Mouse (Mus musculus): ENCODE data around the gene Ptn. TPM values are rescaled to one million over a fixed set of nuclear protein-coding genes. Genes with fewer than 3 reads are reported as not detected.

Gene Ptn
- polyA plus RNA-seq (2012; rRNA removed), result 2.2 and 3.8 TPM in 2 replicates

DNA sequence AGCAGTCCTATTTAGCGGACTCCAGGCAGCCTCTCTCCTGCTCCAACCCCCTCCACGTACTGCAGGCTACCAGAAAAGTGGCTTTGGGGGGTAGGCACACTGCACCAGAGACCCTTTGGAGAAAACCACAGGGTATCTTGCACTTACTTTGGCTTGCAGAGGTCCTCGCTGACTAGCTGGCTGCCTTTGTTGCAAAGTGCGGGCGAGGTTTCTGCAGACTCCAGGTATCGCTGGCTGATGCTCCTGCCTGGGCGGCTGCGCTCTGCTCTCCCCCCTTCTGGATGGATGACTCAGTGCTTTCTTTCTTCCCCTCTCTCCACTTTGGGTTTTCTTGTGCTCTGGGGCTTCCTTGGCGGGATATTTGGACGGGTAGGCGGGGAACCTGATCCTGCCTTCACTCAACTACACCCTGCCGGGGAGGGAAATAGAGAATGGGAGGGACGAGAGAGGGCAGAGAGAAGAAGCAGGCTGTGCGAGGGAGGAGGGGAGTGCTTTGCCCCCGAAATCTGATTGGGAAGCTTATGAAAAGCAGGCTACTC lies at the start of gene Ptn:
Gene Ptn, minus strand, starts transcription at position 474 of the 539 bp plus-strand sequence.
- DNase-seq (ENCODE audit: low read depth), result no peak

DNA sequence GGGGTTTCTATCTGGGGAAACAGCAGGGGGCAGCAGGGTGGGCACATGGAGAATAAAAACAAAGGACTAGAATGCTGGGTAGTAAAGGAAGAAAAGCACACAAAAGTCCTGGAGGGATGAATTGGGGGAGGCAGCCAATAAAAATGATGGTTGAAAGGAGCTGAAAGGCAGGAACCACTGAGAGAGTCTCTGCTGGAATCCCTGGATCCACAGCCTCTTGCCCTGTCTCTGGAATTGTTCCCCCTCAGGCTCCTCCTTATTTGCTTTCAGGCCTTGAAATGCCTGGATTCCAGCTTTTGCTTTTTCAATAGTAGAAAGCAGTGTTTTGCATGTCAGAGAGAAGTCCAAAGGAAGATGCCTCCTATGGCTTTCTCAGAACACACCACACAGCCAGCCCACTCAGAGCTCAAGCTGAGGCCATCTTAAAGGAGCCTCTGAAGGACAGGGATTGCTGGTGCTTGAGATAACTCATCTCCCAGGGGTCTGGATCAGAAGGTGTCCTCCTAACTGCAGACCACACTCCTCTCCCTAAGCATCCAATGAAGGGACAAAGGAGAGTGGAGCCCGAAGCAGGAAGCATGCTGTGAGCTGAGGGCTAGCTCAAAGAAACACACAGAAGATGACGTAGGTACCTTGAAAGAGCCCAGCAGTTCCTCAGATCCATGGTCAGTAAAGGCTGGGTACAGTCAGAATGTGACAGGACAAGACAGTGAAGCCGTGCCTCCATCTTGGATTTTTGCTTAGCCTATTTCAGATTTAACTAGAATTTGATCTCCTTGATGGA lies 48.4 kb upstream of the Ptn start:
- no peak for DNase-seq (ENCODE audit: low read depth)

GRCm38 (mm10) chr6:36857627-36858257 lies 47.7 kb upstream of the Ptn start:
- DNase-seq (ENCODE audit: low read depth), result no peak

DNA sequence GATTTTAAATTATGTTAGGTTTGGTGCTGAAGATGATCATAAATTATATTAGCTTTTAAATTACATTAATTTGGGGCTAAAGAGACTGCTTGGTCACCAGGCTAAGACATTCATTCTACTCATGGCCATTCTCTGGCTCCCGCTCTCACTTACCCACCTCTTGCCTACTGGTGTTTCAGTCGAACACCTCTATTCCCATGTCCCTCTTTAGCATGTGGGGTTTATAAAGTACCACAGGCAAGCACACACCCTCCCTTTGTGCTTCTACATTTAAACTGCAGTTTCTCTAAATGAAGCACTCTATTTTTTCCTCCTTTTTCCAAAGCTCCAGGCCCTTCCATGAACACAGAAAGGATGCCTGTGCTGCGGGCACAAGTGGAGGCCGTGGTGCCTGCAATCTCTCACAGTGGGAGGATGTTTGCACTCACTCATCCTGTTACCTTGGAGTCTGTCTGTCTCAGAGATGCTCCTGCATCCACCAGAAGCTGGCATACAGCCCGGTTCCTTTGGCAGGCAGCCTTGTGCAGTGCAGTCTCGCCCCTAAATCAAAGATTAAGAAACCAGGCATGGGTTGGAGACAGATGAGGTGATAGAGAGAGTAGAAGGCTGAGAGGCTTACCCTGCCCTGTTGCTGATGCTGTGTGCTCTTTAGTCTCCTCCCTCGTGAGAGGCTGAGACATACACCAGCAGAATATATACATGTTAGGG lies 40.6 kb upstream of the Ptn start:
- no peak for DNase-seq (ENCODE audit: low read depth)

GRCm38 (mm10) chr6:36845288-36845687 lies 35.3 kb upstream of the Ptn start:
- DNase-seq (ENCODE audit: low read depth), result no peak

DNA sequence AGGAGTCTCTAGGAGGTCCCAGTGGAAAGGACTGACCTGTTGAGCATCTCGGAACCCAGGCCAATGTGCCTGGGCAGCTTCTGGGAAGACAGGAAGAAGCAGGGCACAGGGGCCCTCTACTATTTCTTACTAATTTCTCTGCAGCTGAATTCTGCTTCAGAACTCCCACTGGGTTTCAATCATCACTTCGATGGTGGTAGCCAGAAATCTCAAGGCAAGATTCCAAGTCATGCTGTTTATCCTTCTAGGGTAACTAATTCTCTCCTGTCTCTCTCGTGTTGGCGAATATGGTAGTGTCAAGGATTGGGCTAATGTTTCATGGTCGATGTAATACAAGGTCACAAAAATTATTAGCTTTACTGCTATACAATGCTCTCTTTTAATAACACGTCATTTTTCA lies 34.2 kb upstream of the Ptn start:
- DNase-seq (ENCODE audit: low read depth), result no peak

DNA sequence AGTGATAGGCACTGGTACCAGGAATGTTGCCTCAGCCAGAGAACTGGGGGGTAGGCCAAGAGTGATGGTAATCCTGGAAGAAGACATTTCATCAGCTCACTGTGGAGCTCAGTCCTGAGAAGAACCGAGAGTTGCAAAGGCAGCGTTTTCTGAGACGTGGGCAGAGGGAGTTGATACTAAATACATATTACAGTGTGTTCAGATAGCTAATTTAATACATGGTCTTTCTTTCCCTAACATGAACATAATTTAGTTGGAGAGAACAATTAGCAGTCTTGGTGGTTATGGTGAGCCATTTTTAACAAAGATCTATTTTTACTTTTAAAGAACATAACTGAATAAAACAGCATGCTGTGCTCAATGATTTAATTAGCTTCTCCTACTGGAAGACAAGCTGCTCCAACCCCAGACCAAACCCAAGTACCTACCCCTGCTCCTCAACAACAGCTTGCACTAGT lies 33.0 kb upstream of the Ptn start:
- DNase-seq (ENCODE audit: low read depth), result no peak

- no peak for DNase-seq (ENCODE audit: low read depth)
Measured at GRCm38 (mm10) chr6:36842101-36842922, 32.3 kb upstream of the Ptn start.

DNA sequence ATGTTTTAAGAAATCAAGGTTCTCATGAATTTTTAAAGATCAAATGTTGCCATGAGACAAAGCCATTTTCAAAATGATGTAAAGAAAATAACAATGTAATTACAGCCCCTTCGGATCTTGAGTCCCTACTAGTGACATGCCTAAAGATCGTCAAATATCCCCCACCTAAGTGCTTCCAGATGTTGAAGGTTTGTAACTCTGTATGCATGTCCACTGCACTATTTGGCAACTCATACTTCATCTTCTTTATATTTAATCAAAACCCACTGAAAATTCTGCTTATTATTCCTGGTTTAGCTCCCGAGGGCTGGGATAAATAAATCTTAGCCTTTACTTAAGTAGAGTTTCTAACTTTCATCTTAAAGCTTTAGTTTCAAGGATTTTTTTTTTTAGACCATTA lies 31.7 kb upstream of the Ptn start:
- DNase-seq (ENCODE audit: low read depth), result no peak

DNA sequence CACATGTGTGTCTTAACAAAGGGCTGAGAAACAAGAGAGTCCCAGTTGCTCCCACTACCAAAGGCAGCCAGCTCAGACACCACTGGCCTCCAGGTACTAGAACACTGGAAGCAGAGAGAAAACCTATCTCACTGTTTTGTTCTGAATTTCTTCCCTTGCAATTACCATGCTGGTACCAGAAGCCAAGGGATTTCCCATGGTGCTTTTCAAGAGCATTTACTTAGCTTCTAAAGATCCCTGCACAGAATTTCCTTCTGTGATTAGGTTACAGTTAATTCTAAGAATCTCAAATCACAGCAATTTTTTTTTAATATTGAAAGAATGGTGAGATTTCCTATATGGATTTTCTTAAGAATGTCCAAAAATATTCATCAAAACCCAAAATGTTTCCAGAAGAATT lies 31.2 kb upstream of the Ptn start:
- DNase-seq (ENCODE audit: low read depth), result no peak

DNA sequence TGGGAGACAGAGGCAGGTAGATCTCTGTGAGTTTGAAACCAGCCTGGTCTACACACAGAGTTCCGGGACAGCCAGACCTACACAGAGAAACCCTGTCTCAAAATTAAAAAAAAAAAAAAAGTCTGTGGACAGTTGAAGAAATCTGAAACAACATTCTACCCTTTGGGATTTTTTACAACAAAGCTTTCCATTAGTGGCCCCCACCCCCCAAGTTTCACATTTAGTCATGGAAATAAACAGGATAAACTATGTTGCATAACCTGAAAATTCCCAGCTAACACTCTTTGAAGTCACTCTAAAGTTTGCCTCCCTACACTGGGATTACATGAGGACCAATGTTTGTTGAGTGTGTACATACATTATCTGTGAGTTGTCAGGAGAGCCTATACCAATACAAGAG lies 28.7 kb upstream of the Ptn start:
- DNase-seq (ENCODE audit: low read depth), result no peak

GRCm38 (mm10) chr6:36835351-36835750 lies 25.3 kb upstream of the Ptn start:
- DNase-seq (ENCODE audit: low read depth), result no peak

GRCm38 (mm10) chr6:36834695-36835265 lies 24.8 kb upstream of the Ptn start:
- no peak for DNase-seq (ENCODE audit: low read depth)

- DNase-seq (ENCODE audit: low read depth), result no peak
Measured at GRCm38 (mm10) chr6:36832681-36833080, 22.7 kb upstream of the Ptn start.

DNA sequence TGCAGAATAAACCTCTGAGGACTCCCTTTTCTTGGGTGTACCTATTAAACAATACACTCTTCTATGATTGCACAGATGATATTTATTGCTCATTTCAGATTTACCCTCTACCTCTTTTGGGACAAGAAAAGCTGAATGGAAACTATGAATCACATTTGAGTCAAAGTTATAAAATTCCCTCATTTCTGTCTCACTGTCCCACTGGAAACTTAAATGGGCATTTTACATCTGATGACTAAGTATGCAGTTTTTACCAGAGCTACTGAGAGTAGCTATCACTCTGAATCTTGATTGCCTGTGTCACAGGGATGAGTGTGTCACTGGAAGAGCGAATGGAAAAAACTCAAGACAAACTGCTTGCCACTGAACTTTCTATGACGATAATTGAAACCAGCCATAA lies 22.2 kb upstream of the Ptn start:
- DNase-seq (ENCODE audit: low read depth), result no peak

DNA sequence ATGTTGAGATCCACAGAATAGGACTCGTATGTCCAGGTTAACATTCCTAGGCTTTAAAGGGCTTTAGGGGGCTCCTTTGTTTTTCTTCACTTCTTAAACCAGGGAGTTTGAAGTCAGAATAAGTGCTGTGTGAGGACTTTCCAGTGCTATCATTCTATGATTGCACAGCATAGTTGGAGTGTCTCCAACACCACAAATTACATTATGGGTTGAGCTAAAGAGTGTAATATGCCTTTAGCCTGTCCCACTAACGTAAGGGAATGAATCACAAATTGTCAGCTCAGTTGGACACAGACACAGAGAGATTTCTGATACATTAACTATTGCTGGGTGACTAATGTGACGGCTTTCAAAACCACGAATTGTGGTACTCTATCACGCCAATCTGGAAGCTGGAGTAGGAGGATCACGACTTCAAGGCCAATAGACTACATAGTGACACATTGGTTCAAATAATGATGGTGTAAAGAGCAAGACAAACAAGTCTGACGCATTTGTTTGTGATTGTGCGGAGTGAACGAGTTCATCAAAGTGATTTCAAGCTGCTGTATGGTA lies 20.4 kb upstream of the Ptn start:
- no peak for DNase-seq (ENCODE audit: low read depth)

- DNase-seq (ENCODE audit: low read depth), result no peak
Measured at GRCm38 (mm10) chr6:36819784-36820050, 9.7 kb upstream of the Ptn start.

GRCm38 (mm10) chr6:36819019-36819783 lies 9.2 kb upstream of the Ptn start:
- no peak for DNase-seq (ENCODE audit: low read depth)

DNA sequence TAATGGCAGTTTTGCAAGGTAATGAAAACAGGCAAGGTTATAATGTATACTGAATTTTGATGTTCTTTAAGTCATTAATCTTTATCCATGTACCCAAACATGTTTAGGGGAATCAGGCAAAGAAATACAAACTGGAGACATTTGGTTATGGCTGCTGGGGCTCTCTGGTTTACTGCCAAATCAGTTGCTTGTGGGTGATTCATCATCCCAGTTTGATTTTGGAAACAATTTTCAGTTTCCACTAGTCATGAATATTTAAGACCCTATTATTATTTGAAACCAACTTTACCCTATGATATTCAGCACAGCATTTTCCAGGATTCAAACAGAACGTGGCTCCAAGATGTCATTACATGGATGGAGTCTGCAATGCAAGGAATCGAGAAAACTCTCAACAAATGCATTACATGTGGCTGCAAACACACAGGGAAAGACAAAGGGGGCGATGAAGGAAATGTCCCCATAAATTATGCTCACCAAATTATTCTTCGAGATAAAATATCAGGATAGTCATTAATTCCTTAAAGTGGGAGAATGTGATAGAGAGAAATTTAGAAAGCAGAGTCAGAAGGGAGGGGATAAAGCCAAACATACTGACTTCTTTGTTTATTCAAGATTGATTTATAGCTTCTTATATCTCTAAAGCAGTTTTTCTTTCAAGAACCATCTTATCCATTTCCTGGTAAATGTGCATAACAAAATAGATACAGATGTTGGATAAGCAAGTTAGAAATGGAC lies 8.4 kb upstream of the Ptn start:
- no peak for DNase-seq (ENCODE audit: low read depth)

DNA sequence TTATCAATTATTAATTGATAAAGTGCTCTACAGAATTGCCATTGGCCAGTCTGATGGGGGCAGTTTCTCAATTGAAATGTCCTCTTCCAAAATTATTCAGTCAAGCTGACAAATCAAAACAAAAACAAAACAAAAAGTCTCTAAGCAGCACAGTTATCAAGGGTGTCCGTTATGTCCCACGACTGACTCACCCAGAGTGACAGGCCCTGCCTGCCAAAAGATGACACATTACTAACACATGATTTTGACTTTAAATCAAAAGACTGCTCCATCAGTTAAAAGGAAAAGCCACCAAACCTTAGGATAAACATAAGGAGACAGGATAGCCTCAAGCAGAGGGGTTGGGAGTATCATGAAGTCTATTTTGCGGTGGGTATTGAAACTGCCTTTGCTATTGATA lies 6.6 kb upstream of the Ptn start:
- no peak for DNase-seq (ENCODE audit: low read depth)
